Mouse (Mus musculus) limb, embryonic 13.5 days (tissue): ENCODE results near the gene Esr1. TPM values are rescaled to one million over a fixed set of nuclear protein-coding genes. Genes with fewer than 3 reads are reported as not detected.
"Not testable (repeated sequence)": the region's sequence is repeated elsewhere in the genome, so short reads cannot be mapped to it uniquely, and the experiment has no call there.

Experiments used
- ATAC-seq: fragments of 200-750 bp; cut with Nextera tagmentation; 2 replicates; pipeline ENCODE4 v1.8.0; 2017; ENCODE audit warnings: low read depth, moderate number of reproducible peaks, moderate TSS enrichment; ENCODE audit not compliant: low FRiP score
- H3K27ac ChIP-seq: fragments of 300-500 bp; sonication (generic); 2 replicates; pipeline ENCODE4 v1.5.1; 2015; ENCODE audit warnings: inconsistent platforms, mild to moderate bottlenecking, moderate library complexity
- H3K27me3 ChIP-seq: fragments of 300-500 bp; sonication (generic); 2 replicates; pipeline ENCODE4 v1.6.1; 2015; ENCODE audit warnings: mild to moderate bottlenecking, inconsistent platforms
- H3K36me3 ChIP-seq: fragments of 300-500 bp; sonication (generic); 2 replicates; pipeline ENCODE4 v1.6.1; 2015; ENCODE audit warnings: inconsistent platforms, mild to moderate bottlenecking, moderate library complexity
- H3K4me1 ChIP-seq: fragments of 300-500 bp; sonication (generic); 2 replicates; pipeline ENCODE4 v1.6.1; 2015; ENCODE audit warnings: inconsistent platforms
- H3K4me2 ChIP-seq: fragments of 300-500 bp; sonication (generic); replicated peaks from 2 replicates; pipeline ENCODE4 v1.6.1; 2015; ENCODE audit warnings: inconsistent platforms, mild to moderate bottlenecking, moderate library complexity
- H3K4me3 ChIP-seq: fragments of 300-500 bp; sonication (generic); 2 replicates; pipeline ENCODE4 v1.5.1; 2015; ENCODE audit warnings: moderate library complexity, mild to moderate bottlenecking, inconsistent platforms
- H3K9ac ChIP-seq: fragments of 300-500 bp; sonication (generic); 2 replicates; pipeline ENCODE4 v1.6.1; 2015; ENCODE audit warnings: mild to moderate bottlenecking, inconsistent platforms
- H3K9me3 ChIP-seq: fragments of 300-500 bp; sonication (generic); 2 replicates; pipeline ENCODE4 v1.6.1; 2016; ENCODE audit warnings: inconsistent platforms
- WGBS: fragments of 180-500 bp; shearing (Covaris S2); methylation state at CpG from one replicate; pipeline ENCODE4 v1.1.7; 2015; 5-methylcytosine and 5-hydroxymethylcytosine counted together
- polyA plus RNA-seq: library from polyadenylated mRNA; unstranded; fragments of >200 nt; fragmentation: Nextera tagmentation; extraction: Ambion mirVana; gene quantifications from 2 replicates; pipeline ENCODE4 v1.2.1, GENCODE M21; 2015

Gene Esr1
- polyA plus RNA-seq, 1 experiment from 2014 or later: 0.92 TPM

DNA sequence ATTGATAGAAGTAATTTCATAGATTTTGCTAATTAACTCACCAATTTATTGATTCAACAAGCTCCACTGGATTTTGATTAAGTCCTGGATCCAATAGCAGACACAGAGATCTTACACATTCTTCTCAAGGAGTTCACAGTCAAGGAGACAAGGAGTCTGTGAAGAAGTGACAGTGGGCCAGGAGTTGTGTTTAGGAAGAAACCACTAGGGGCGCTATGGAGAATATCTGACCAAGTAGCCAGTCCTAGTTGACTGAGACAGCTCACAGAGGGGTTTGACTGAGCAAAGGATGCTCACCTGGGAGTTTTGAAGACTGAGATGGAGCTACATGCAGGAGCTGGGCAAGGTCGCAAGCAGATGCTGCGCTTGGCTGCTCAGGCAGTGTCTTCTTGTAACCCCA lies 113.5 kb downstream of the Esr1 start:
- no peaks in the 10 kb centered on the region for H3K27me3 ChIP-seq

DNA sequence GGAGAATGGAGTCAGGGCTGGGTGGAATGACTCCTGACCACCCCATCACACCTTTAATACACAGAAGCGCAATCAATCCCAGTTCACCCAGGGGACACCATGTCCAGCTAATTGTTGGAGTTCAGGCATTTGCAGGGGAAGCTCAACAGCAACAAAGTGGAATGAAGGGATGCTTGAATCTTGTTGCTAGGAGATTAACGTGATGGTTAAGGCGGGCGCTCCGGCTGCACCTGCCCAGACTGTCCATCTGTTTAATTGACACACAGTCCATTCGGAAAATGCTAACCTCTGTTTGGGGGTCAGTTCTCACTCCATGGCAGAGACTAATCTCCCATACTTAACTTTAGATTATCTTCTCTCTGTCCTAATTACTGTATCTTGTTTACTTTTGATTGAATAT lies 114.7 kb downstream of the Esr1 start:
- Histone ChIP-seq H3K27me3 (no peaks in the 10 kb centered on the region), H3K36me3 (no peaks in the 10 kb centered on the region), H3K9me3 (no peaks in the 10 kb centered on the region), H3K4me2 (no peak overlapping the region), H3K4me3 (no peak overlapping the region), H3K4me1 (no peaks in the 10 kb centered on the region), H3K9ac (no peak overlapping the region), H3K27ac (no peak overlapping the region)
- 76% methylated on average over 6 of the region's 6 CpGs for WGBS
- ATAC-seq: no peak

More for the DNA sequence above, 113.5 kb downstream of the Esr1 start:
- no peak overlapping the region for H3K27ac ChIP-seq
- H3K4me3 ChIP-seq: no peak overlapping the region
- no peak overlapping the region for H3K9ac ChIP-seq
- H3K4me2 ChIP-seq: no peak overlapping the region
- H3K36me3 ChIP-seq: no peaks in the 10 kb centered on the region
- WGBS: 44% methylated on average over 3 of the region's 3 CpGs
- H3K4me1 ChIP-seq: no peaks in the 10 kb centered on the region
- ATAC-seq: no peak
- H3K9me3 ChIP-seq: no peaks in the 10 kb centered on the region

DNA sequence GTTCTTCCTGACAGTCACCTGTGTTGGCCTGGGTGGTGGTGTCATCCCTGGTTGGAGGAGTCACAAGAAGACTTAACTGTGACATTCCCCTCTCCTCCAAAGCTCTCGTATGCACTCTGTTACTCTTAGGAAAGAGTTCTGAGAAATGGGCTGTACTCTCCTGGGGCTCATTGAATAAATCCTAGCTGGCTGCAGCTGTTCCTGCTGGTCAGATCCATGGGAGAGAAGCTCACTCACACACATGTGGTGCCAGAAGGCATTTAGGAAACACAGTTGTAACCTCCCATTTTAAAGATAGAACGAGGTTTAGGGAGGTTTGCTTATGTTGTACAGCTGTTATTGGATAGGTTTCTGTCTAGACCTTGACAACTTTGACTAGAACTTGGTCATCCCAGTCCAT lies 120.9 kb downstream of the Esr1 start:
- Histone ChIP-seq H3K4me2 (no peak overlapping the region), H3K27me3 (no peaks in the 10 kb centered on the region), H3K27ac (no peak overlapping the region), H3K9ac (no peak overlapping the region), H3K4me1 (peaks cover 6% of the 10 kb centered on the region; the same call in 1 of the 2 replicates), H3K9me3 (no peaks in the 10 kb centered on the region), H3K36me3 (no peaks in the 10 kb centered on the region), H3K4me3 (no peak overlapping the region)
- WGBS: 24% methylated on average over 2 of the region's 2 CpGs
- ATAC-seq: peak; percentile 36; the same call in 1 of the 2 replicates

DNA sequence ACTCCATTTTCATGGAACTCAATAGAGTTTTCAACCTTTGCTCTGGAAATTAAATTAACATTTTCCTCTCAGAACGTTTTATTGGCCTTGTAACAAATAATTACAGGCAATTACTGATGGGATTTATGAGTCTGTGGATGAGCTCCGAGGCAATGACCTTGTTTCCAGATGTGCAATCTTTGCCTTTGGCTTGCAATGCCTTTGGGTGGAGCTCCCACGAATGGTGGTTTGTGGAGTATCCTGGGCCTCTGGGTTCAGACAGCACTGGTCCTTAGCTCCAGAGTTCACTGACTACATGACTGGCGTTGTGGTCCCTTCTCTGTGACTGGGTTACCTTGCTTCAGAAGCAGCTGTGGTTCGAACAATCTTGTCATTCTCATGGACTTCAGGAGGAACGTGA lies 122.6 kb downstream of the Esr1 start:
- Histone ChIP-seq H3K27ac (no peak overlapping the region), H3K4me3 (no peak overlapping the region), H3K9ac (no peak overlapping the region), H3K27me3 (no peaks in the 10 kb centered on the region), H3K9me3 (no peaks in the 10 kb centered on the region), H3K36me3 (no peaks in the 10 kb centered on the region), H3K4me1 (peaks cover 6% of the 10 kb centered on the region; the same call in 1 of the 2 replicates), H3K4me2 (no peak overlapping the region)
- 41% methylated on average over 6 of the region's 6 CpGs for WGBS
- no peak for ATAC-seq

DNA sequence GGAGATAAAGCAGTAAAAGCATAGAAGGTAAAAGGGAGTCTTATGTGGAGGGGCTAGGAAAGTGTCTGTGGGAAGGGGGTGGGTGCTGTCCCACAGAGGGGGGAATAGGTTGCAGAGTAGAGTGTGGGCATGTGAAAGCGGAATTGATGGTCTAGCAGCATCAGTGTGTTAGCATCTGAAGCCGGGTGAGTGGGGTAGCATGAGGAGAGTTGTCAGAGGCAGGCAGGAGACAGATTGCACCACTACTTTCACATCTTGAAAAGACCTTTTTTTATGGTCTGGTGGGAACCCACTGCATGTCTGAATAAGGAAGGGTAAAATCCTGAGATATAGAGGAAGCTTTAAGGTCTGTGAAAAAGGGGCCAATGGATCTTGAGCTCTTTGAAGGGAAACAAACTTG lies 123.5 kb downstream of the Esr1 start:
- Histone ChIP-seq H3K27ac (no peak overlapping the region), H3K4me2 (no peak overlapping the region), H3K9me3 (no peaks in the 10 kb centered on the region), H3K4me1 (peaks cover 6% of the 10 kb centered on the region; the same call in 1 of the 2 replicates), H3K4me3 (no peak overlapping the region), H3K36me3 (no peaks in the 10 kb centered on the region), H3K27me3 (no peaks in the 10 kb centered on the region), H3K9ac (no peak overlapping the region)
- WGBS: 89% methylated on average over 2 of the region's 2 CpGs
- no peak for ATAC-seq

DNA sequence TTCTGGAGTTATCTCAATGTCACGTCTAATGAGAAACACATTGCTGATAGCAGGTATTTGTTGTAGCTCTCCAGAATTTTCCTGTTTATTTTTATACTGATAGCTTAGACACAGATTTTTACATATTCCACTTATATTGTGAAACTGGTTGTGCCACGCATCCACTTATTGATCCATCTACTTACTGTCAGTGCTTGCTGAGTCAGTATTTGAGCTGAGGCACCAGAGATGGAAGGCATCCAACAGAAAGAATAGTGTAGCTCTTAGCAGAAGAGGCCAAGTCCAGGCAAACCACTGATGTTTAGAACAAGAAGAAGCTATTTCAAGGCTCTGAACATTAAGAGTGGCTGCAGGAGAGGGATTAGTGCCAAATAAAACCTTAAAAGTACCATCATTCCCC lies 126.9 kb downstream of the Esr1 start:
- ATAC-seq: no peak
- H3K9ac ChIP-seq: no peak overlapping the region
- H3K36me3 ChIP-seq: no peaks in the 10 kb centered on the region
- WGBS: 87% methylated on average over 2 of the region's 2 CpGs
- H3K9me3 ChIP-seq: no peaks in the 10 kb centered on the region
- H3K27me3 ChIP-seq: no peaks in the 10 kb centered on the region
- no peak overlapping the region for H3K4me2 ChIP-seq
- no peak overlapping the region for H3K4me3 ChIP-seq
- no peak overlapping the region for H3K27ac ChIP-seq
- H3K4me1 ChIP-seq: no peaks in the 10 kb centered on the region

DNA sequence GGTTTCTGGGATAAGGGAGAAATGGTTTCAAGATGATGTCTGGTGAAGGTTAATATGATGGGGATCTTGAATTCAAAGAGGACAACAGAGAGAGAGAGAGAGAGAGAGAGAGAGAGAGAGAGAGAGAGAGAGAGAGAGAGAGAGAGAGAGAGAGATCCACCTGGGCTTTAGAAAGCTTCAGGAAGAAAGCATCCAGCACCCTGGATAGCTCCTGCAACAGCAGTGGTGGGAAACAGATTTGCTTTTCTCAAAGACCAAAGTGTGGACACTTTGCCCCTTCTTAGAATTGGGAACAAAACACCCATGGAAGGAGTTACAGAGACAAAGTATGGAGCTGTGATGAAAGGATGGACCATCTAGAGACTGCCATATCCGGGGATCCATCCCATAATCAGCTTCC lies 139.7 kb downstream of the Esr1 start:
- H3K9me3 ChIP-seq, H3K4me1 ChIP-seq, H3K4me3 ChIP-seq, H3K27me3 ChIP-seq, H3K4me2 ChIP-seq, H3K9ac ChIP-seq, ATAC-seq, H3K27ac ChIP-seq, H3K36me3 ChIP-seq: not testable (repeated sequence)
- 25% methylated on average over 1 of the region's 1 CpGs for WGBS

DNA sequence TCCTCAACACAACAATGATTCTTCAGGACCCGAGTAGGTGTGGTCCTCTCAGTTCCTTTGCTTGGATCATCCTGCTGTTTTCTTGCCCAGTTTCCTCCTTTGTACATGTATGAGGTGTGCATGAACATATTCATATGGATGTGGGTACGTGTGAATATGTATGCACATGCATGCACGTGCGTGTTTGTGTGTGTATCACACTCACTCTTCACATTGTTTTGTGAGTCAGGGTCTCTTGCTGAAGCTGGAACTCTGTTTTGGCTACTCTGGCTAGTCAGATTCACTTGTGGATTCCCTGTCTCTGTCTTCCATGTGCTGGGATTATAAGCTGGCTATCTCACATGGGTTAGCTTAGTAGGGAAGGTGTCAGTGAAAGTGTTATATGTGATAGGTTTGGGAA lies 141.6 kb downstream of the Esr1 start:
- H3K36me3 ChIP-seq: no peaks in the 10 kb centered on the region
- no peak overlapping the region for H3K27ac ChIP-seq
- no peak for ATAC-seq
- WGBS: 86% methylated on average over 4 of the region's 4 CpGs
- no peak overlapping the region for H3K4me3 ChIP-seq
- no peaks in the 10 kb centered on the region for H3K9me3 ChIP-seq
- H3K9ac ChIP-seq: no peak overlapping the region
- no peaks in the 10 kb centered on the region for H3K4me1 ChIP-seq
- no peak overlapping the region for H3K4me2 ChIP-seq
- H3K27me3 ChIP-seq: no peaks in the 10 kb centered on the region

DNA sequence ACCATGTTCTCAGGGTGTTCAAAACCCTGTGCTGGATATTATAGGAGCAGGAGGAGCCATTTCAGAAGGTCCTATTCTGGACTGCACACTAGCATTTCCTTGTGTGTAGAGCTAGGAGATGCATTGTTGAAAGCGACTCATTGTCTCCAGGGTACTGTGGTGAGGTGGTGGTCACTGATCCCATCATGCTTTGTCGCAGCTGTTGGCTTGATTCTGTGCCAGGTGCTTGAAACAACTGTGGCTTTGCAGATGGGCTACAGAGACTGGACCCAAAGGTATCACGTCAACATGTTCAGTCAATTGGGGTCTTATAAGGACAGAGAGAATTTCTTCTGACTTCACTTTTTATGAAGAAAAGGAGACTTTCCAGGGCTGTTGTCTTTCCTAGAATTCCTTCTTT lies 164.1 kb downstream of the Esr1 start:
- no peak for ATAC-seq
- Histone ChIP-seq H3K27ac (no peak overlapping the region), H3K4me1 (no peaks in the 10 kb centered on the region), H3K4me2 (no peak overlapping the region), H3K9ac (no peak overlapping the region), H3K36me3 (no peaks in the 10 kb centered on the region), H3K4me3 (no peak overlapping the region), H3K27me3 (no peaks in the 10 kb centered on the region), H3K9me3 (no peaks in the 10 kb centered on the region)
- WGBS: 84% methylated on average over 3 of the region's 3 CpGs

DNA sequence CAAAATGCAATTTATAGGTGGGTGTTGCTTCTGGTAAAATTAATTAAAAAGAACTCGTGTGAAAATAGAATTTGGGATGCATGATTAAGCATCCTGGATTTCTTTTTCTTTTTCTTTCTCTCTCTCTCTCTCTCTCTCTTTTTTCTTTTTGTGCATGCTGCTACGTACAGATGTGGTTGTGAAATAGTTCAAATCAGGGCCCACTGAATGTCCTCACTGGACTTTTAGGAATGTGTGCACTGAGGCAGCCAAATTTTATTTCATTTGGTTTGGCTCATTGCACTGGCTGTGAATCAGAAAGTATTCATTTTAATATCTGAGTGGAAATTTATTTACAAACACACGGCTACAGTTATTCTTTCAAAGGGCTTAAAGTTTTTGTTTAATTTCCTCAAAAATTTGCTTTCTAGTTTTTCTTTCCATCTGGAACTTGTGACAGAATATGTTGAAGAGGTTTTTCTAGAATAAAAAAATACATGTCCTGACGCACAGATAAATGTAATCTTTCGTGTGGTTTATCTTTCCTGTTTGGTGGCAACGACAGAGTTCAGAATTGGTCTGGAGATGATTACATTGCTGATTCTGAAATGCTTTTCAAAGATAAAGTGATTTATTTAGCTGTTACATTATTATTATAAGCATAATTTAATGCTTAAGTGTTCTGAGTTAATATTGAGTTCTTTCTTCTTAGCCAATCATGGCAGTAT lies 164.8 kb downstream of the Esr1 start:
- ATAC-seq: no peak
- no peaks in the 10 kb centered on the region for H3K4me1 ChIP-seq
- H3K27me3 ChIP-seq: no peaks in the 10 kb centered on the region
- H3K4me2 ChIP-seq: no peak overlapping the region
- no peaks in the 10 kb centered on the region for H3K9me3 ChIP-seq
- WGBS: 79% methylated on average over 6 of the region's 6 CpGs
- no peak overlapping the region for H3K4me3 ChIP-seq
- no peak overlapping the region for H3K27ac ChIP-seq
- H3K36me3 ChIP-seq: no peaks in the 10 kb centered on the region
- no peak overlapping the region for H3K9ac ChIP-seq

DNA sequence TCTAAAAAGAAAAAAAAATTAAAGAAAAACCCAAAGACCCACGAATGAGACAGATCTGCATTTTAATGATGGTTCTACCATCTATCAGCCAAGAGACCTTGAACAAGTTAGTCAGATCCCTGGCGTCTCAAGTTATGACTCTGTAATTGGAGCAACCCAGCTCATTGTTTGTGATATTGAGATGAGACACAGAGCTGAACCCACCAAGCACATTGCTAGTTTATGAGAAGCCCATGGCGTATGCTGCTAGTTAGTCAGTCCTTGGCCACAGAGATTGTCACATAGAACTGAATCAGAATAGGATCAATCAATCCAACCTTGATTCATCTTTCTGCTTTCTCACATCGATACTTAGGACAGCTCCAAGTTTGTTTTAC lies 165.3 kb downstream of the Esr1 start:
- H3K9ac ChIP-seq: no peak overlapping the region
- ATAC-seq: no peak
- H3K27ac ChIP-seq: no peak overlapping the region
- no peak overlapping the region for H3K4me2 ChIP-seq
- H3K9me3 ChIP-seq: no peaks in the 10 kb centered on the region
- no peaks in the 10 kb centered on the region for H3K36me3 ChIP-seq
- H3K4me3 ChIP-seq: no peak overlapping the region
- no peaks in the 10 kb centered on the region for H3K27me3 ChIP-seq
- no peaks in the 10 kb centered on the region for H3K4me1 ChIP-seq
- 73% methylated on average over 4 of the region's 4 CpGs for WGBS

DNA sequence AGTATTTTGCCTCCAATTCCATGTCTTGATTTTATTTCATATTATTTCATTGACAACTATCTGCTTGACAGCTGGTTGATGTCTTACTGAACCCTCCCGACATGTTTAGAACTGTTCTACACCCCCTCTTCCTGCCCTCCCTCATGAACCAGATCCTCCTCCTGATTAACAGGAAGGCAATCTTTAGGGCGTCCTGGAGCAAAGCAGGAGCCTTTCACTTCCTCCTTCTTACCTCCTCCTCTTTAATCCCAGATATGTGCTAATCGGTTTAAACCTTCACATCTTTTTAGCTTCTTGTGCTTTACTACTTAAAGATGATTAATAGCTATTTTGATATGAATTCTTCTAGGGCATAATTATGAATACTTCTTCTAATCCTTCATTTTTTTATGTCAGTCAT lies 166.6 kb downstream of the Esr1 start:
- Histone ChIP-seq H3K4me1 (no peaks in the 10 kb centered on the region), H3K27ac (no peak overlapping the region), H3K4me2 (no peak overlapping the region), H3K9me3 (no peaks in the 10 kb centered on the region), H3K36me3 (no peaks in the 10 kb centered on the region), H3K9ac (no peak overlapping the region), H3K27me3 (no peaks in the 10 kb centered on the region), H3K4me3 (no peak overlapping the region)
- no peak for ATAC-seq
- WGBS: 52% methylated on average over 3 of the region's 3 CpGs

DNA sequence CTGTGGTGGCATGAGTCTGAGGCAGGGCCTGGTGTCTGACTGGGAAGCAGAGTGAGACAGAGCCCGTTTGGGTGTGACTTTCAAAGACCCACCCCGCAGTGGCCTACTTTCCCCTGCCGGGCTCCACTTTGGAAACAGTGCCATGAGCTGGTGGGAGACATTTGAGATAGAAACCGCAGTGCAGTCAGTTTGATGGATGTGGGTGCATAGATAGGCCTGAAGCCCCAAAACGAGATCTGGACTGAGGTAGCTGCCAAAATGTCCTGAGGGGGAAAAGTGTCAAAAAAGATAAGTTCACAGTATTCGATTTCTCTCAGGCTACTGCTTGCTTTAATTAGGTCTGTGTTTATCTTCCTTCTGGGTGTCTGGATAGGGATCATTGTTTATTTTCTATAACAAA lies 169.5 kb downstream of the Esr1 start:
- H3K9me3 ChIP-seq: no peaks in the 10 kb centered on the region
- H3K9ac ChIP-seq: no peak overlapping the region
- no peak overlapping the region for H3K4me2 ChIP-seq
- H3K4me1 ChIP-seq: no peaks in the 10 kb centered on the region
- H3K27ac ChIP-seq: no peak overlapping the region
- no peak for ATAC-seq
- H3K36me3 ChIP-seq: no peaks in the 10 kb centered on the region
- 72% methylated on average over 6 of the region's 6 CpGs for WGBS
- no peaks in the 10 kb centered on the region for H3K27me3 ChIP-seq
- H3K4me3 ChIP-seq: no peak overlapping the region
